Mouse (Mus musculus): ENCODE measurements around the gene Gm11060. TPM values are rescaled to one million over a fixed set of nuclear protein-coding genes. Genes with fewer than 3 reads are reported as not detected.

Gene Gm11060
- polyA plus RNA-seq (2014; fragmentation: Nextera tagmentation; extraction: Ambion mirVana): not detected in 2 replicates

GRCm38 (mm10) chr2:105091718-105092117 is at the start of gene Gm11060:
TSS of gene Gm11060 (plus strand) at chr2:105092018.
- ATAC-seq (ENCODE audit: insufficient number of reproducible peaks, low FRiP score, low TSS enrichment, low read depth) (no peak), DNase-seq (ENCODE audit: low spot score) (no peak)
- no peak within 1 kb of the TSS for H3K4me3 ChIP-seq (ENCODE audit: low read depth, low read length)
- 0 out of 2 replicates have a peak, but pooled peaks cover 3% of the 10 kb centered on the region for H3K4me1 ChIP-seq (ENCODE audit: control insufficient read depth, insufficient read depth, low read length)
- H3K27ac ChIP-seq (replicated peaks; ENCODE audit: low read depth, low read length): no peak within 1 kb of the TSS; the same call in 1 of the 2 replicates
- H3K36me3 ChIP-seq (ENCODE audit: control insufficient read depth, insufficient read depth, low read length): no peaks in the 10 kb centered on the region
- H3K4me2 ChIP-seq (ENCODE audit: low read depth, severe bottlenecking): no peak within 1 kb of the TSS
- H3K9ac ChIP-seq (ENCODE audit: low read length): no peak within 1 kb of the TSS
- H3K27me3 ChIP-seq (ENCODE audit: control insufficient read depth, insufficient read depth, low read length): no peaks in the 10 kb centered on the region
- 86% methylated on average over 2 of the region's 2 CpGs for WGBS
- no peaks in the 10 kb centered on the region for H3K9me3 ChIP-seq (ENCODE audit: control insufficient read depth, low read length)

- no peaks in the 10 kb centered on the region for H3K36me3 ChIP-seq (ENCODE audit: control insufficient read depth, insufficient read depth, low read length)
- ATAC-seq (ENCODE audit: insufficient number of reproducible peaks, low FRiP score, low TSS enrichment, low read depth) (no peak), DNase-seq (ENCODE audit: low spot score) (no peak)
- H3K27me3 ChIP-seq (ENCODE audit: control insufficient read depth, insufficient read depth, low read length): no peaks in the 10 kb centered on the region
- no peaks in the 10 kb centered on the region for H3K9me3 ChIP-seq (ENCODE audit: control insufficient read depth, low read length)
- no peak overlapping the region for H3K4me3 ChIP-seq (ENCODE audit: low read depth, low read length)
- 64% methylated on average over 4 of the region's 4 CpGs for whole genome bisulfite sequencing
- no peaks in the 10 kb centered on the region for H3K4me1 ChIP-seq (ENCODE audit: control insufficient read depth, insufficient read depth, low read length)
- no peak overlapping the region for H3K9ac ChIP-seq (ENCODE audit: low read length)
- no peak overlapping the region for H3K27ac ChIP-seq (replicated peaks; ENCODE audit: low read depth, low read length)
- H3K4me2 ChIP-seq (ENCODE audit: low read depth, severe bottlenecking): no peak overlapping the region
Measured at GRCm38 (mm10) chr2:105043152-105043551, 48.7 kb upstream of the Gm11060 start.

- Histone ChIP-seq H3K9ac (ENCODE audit: low read length) (no peak overlapping the region), H3K27ac (replicated peaks; ENCODE audit: low read depth, low read length) (no peak overlapping the region), H3K9me3 (ENCODE audit: control insufficient read depth, low read length) (no peaks in the 10 kb centered on the region), H3K36me3 (ENCODE audit: control insufficient read depth, insufficient read depth, low read length) (no peaks in the 10 kb centered on the region), H3K4me2 (ENCODE audit: low read depth, severe bottlenecking) (no peak overlapping the region), H3K4me3 (ENCODE audit: low read depth, low read length) (no peak overlapping the region), H3K27me3 (ENCODE audit: control insufficient read depth, insufficient read depth, low read length) (no peaks in the 10 kb centered on the region), H3K4me1 (ENCODE audit: control insufficient read depth, insufficient read depth, low read length) (no peaks in the 10 kb centered on the region)
- DNase-seq (ENCODE audit: low spot score): no peak
- ATAC-seq (ENCODE audit: insufficient number of reproducible peaks, low FRiP score, low TSS enrichment, low read depth): no peak
- WGBS: 39% methylated on average over 1 of the region's 1 CpGs
Measured at GRCm38 (mm10) chr2:105048301-105048700, 43.5 kb upstream of the Gm11060 start.

GRCm38 (mm10) chr2:105055529-105055928 is 36.3 kb upstream of the Gm11060 start:
- no peaks in the 10 kb centered on the region for H3K36me3 ChIP-seq (ENCODE audit: control insufficient read depth, insufficient read depth, low read length)
- DNase-seq (ENCODE audit: low spot score) (no peak), ATAC-seq (ENCODE audit: insufficient number of reproducible peaks, low FRiP score, low TSS enrichment, low read depth) (no peak)
- no peak overlapping the region for H3K9ac ChIP-seq (ENCODE audit: low read length)
- no peak overlapping the region for H3K27ac ChIP-seq (replicated peaks; ENCODE audit: low read depth, low read length)
- no peak overlapping the region for H3K4me2 ChIP-seq (ENCODE audit: low read depth, severe bottlenecking)
- 59% methylated on average over 1 of the region's 1 CpGs for WGBS
- no peaks in the 10 kb centered on the region for H3K9me3 ChIP-seq (ENCODE audit: control insufficient read depth, low read length)
- no peaks in the 10 kb centered on the region for H3K27me3 ChIP-seq (ENCODE audit: control insufficient read depth, insufficient read depth, low read length)
- H3K4me1 ChIP-seq (ENCODE audit: control insufficient read depth, insufficient read depth, low read length): no peaks in the 10 kb centered on the region
- no peak overlapping the region for H3K4me3 ChIP-seq (ENCODE audit: low read depth, low read length)

- WGBS: 81% methylated on average over 7 of the region's 7 CpGs
- H3K27me3 ChIP-seq (ENCODE audit: control insufficient read depth, insufficient read depth, low read length): no peaks in the 10 kb centered on the region
- no peak overlapping the region for H3K4me3 ChIP-seq (ENCODE audit: low read depth, low read length)
- H3K4me1 ChIP-seq (ENCODE audit: control insufficient read depth, insufficient read depth, low read length): no peaks in the 10 kb centered on the region
- H3K4me2 ChIP-seq (ENCODE audit: low read depth, severe bottlenecking): no peak overlapping the region
- no peaks in the 10 kb centered on the region for H3K9me3 ChIP-seq (ENCODE audit: control insufficient read depth, low read length)
- no peaks in the 10 kb centered on the region for H3K36me3 ChIP-seq (ENCODE audit: control insufficient read depth, insufficient read depth, low read length)
- no peak overlapping the region for H3K27ac ChIP-seq (replicated peaks; ENCODE audit: low read depth, low read length)
- ATAC-seq (ENCODE audit: insufficient number of reproducible peaks, low FRiP score, low TSS enrichment, low read depth) (no peak), DNase-seq (ENCODE audit: low spot score) (no peak)
- no peak overlapping the region for H3K9ac ChIP-seq (ENCODE audit: low read length)
Measured at GRCm38 (mm10) chr2:105058577-105059116, 33.2 kb upstream of the Gm11060 start.

GRCm38 (mm10) chr2:105062741-105063372 is 29.0 kb upstream of the Gm11060 start:
- Histone ChIP-seq H3K9me3 (ENCODE audit: control insufficient read depth, low read length) (no peaks in the 10 kb centered on the region), H3K4me2 (ENCODE audit: low read depth, severe bottlenecking) (no peak overlapping the region), H3K9ac (ENCODE audit: low read length) (no peak overlapping the region), H3K4me1 (ENCODE audit: control insufficient read depth, insufficient read depth, low read length) (no peaks in the 10 kb centered on the region), H3K36me3 (ENCODE audit: control insufficient read depth, insufficient read depth, low read length) (no peaks in the 10 kb centered on the region), H3K27me3 (ENCODE audit: control insufficient read depth, insufficient read depth, low read length) (no peaks in the 10 kb centered on the region), H3K4me3 (ENCODE audit: low read depth, low read length) (no peak overlapping the region), H3K27ac (replicated peaks; ENCODE audit: low read depth, low read length) (no peak overlapping the region)
- DNase-seq (ENCODE audit: low spot score): no peak
- 58% methylated on average over 7 of the region's 7 CpGs for WGBS
- no peak for ATAC-seq (ENCODE audit: insufficient number of reproducible peaks, low FRiP score, low TSS enrichment, low read depth)

GRCm38 (mm10) chr2:105072496-105072895 is 19.3 kb upstream of the Gm11060 start:
- DNase-seq (ENCODE audit: low spot score): no peak
- H3K27ac ChIP-seq (replicated peaks; ENCODE audit: low read depth, low read length): no peak overlapping the region
- H3K36me3 ChIP-seq (ENCODE audit: control insufficient read depth, insufficient read depth, low read length): no peaks in the 10 kb centered on the region
- H3K4me1 ChIP-seq (ENCODE audit: control insufficient read depth, insufficient read depth, low read length): no peaks in the 10 kb centered on the region
- no peak overlapping the region for H3K4me2 ChIP-seq (ENCODE audit: low read depth, severe bottlenecking)
- no peaks in the 10 kb centered on the region for H3K9me3 ChIP-seq (ENCODE audit: control insufficient read depth, low read length)
- H3K9ac ChIP-seq (ENCODE audit: low read length): no peak overlapping the region
- H3K4me3 ChIP-seq (ENCODE audit: low read depth, low read length): no peak overlapping the region
- ATAC-seq (ENCODE audit: insufficient number of reproducible peaks, low FRiP score, low TSS enrichment, low read depth): no peak
- WGBS: 79% methylated on average over 4 of the region's 4 CpGs
- no peaks in the 10 kb centered on the region for H3K27me3 ChIP-seq (ENCODE audit: control insufficient read depth, insufficient read depth, low read length)

GRCm38 (mm10) chr2:105074196-105074595 is 17.6 kb upstream of the Gm11060 start:
- ATAC-seq (ENCODE audit: insufficient number of reproducible peaks, low FRiP score, low TSS enrichment, low read depth) (no peak), DNase-seq (ENCODE audit: low spot score) (no peak)
- WGBS: 43% methylated on average over 4 of the region's 4 CpGs
- Histone ChIP-seq H3K4me1 (ENCODE audit: control insufficient read depth, insufficient read depth, low read length) (no peaks in the 10 kb centered on the region), H3K9me3 (ENCODE audit: control insufficient read depth, low read length) (no peaks in the 10 kb centered on the region), H3K9ac (ENCODE audit: low read length) (no peak overlapping the region), H3K36me3 (ENCODE audit: control insufficient read depth, insufficient read depth, low read length) (no peaks in the 10 kb centered on the region), H3K4me3 (ENCODE audit: low read depth, low read length) (no peak overlapping the region), H3K27me3 (ENCODE audit: control insufficient read depth, insufficient read depth, low read length) (no peaks in the 10 kb centered on the region), H3K27ac (replicated peaks; ENCODE audit: low read depth, low read length) (no peak overlapping the region), H3K4me2 (ENCODE audit: low read depth, severe bottlenecking) (no peak overlapping the region)

- H3K27ac ChIP-seq (replicated peaks; ENCODE audit: low read depth, low read length): no peak overlapping the region
- WGBS: 51% methylated on average over 5 of the region's 5 CpGs
Measured at GRCm38 (mm10) chr2:105075809-105076208, 16.0 kb upstream of the Gm11060 start.

More at GRCm38 (mm10) chr2:105075809-105076208, 16.0 kb upstream of the Gm11060 start:
- no peak overlapping the region for H3K4me2 ChIP-seq (ENCODE audit: low read depth, severe bottlenecking)
- no peaks in the 10 kb centered on the region for H3K4me1 ChIP-seq (ENCODE audit: control insufficient read depth, insufficient read depth, low read length)
- no peaks in the 10 kb centered on the region for H3K36me3 ChIP-seq (ENCODE audit: control insufficient read depth, insufficient read depth, low read length)
- DNase-seq (ENCODE audit: low spot score) (no peak), ATAC-seq (ENCODE audit: insufficient number of reproducible peaks, low FRiP score, low TSS enrichment, low read depth) (no peak)
- no peaks in the 10 kb centered on the region for H3K27me3 ChIP-seq (ENCODE audit: control insufficient read depth, insufficient read depth, low read length)
- H3K4me3 ChIP-seq (ENCODE audit: low read depth, low read length): no peak overlapping the region
- no peaks in the 10 kb centered on the region for H3K9me3 ChIP-seq (ENCODE audit: control insufficient read depth, low read length)
- H3K9ac ChIP-seq (ENCODE audit: low read length): no peak overlapping the region

Data from limb, embryonic 11.5 days (tissue).